Mouse (Mus musculus) kidney, adult 2 months (tissue): ENCODE results near the gene Icmt. TPM values are rescaled to one million over a fixed set of nuclear protein-coding genes. Genes with fewer than 3 reads are reported as not detected.

Experiments used
- DNase-seq: peaks from one replicate; pipeline ENCODE4 v3.0.0; 2021
- H3K27ac ChIP-seq: fragments of 200-500 bp; 2 replicates; pipeline ENCODE4 v1.5.1; 2012; ENCODE audit warnings: low read depth, low read length, control low read depth, inconsistent platforms; ENCODE audit not compliant: insufficient read depth
- H3K27me3 ChIP-seq: fragments of 200-500 bp; replicated peaks from 2 replicates; pipeline ENCODE4 v1.6.1; 2012; ENCODE audit warnings: mild to moderate bottlenecking, moderate library complexity, low read length, inconsistent platforms; ENCODE audit not compliant: control insufficient read depth, insufficient read depth
- H3K36me3 ChIP-seq: fragments of 200-500 bp; 2 replicates; pipeline ENCODE4 v1.6.1; 2012; ENCODE audit warnings: mild to moderate bottlenecking, moderate library complexity, low read length, inconsistent platforms; ENCODE audit not compliant: control insufficient read depth, insufficient read depth
- H3K4me1 ChIP-seq: fragments of 200-500 bp; 2 replicates; pipeline ENCODE4 v1.6.1; 2011; ENCODE audit warnings: low read length; ENCODE audit not compliant: control insufficient read depth, insufficient read depth
- H3K4me3 ChIP-seq: fragments of 200-500 bp; 2 replicates; pipeline ENCODE4 v1.5.1; 2011; ENCODE audit warnings: mild to moderate bottlenecking, low read depth, low read length, control low read depth; ENCODE audit not compliant: insufficient read depth
- CTCF ChIP-seq: fragments of 200-500 bp; conservative IDR thresholded peaks from 2 replicates; pipeline ENCODE4 v1.5.1; 2011; ENCODE audit warnings: low read depth, mild to moderate bottlenecking, control low read depth, low read length, moderate library complexity, mixed read lengths; ENCODE audit not compliant: insufficient read depth, insufficient read length
- POLR2A ChIP-seq: fragments of 200-500 bp; IDR thresholded peaks from one replicate; pipeline ENCODE4 v1.6.1; 2011; ENCODE audit warnings: low read depth, low read length, control low read depth
- WGBS: fragments of 180-500 bp; shearing (Covaris S2); methylation state at CpG from one replicate; pipeline ENCODE4 v1.1.7; 2018; 5-methylcytosine and 5-hydroxymethylcytosine counted together
- polyA plus RNA-seq: library from polyadenylated mRNA; depleted of rRNA; stranded (reverse); fragments of >200 nt; gene quantifications from 2 replicates; pipeline ENCODE4 v1.2.3, GENCODE M21; 2012

The Icmt gene
- polyA plus RNA-seq, 1 experiment = 31.2 TPM

- DNase-seq = no peak
- H3K27me3 ChIP-seq = no peaks in the 10 kb centered on the region
- peak overlapping the region; percentile 80 for H3K4me3 ChIP-seq
- 3% methylated on average over 11 of the region's 11 CpGs for WGBS
- TF ChIP-seq CTCF (no peak), POLR2A (no peak)
- H3K27ac ChIP-seq = no peak overlapping the region
- H3K36me3 ChIP-seq = no peaks in the 10 kb centered on the region; the same call in 1 of the 2 replicates
- H3K4me1 ChIP-seq = peaks cover 13% of the 10 kb centered on the region
Measured at GRCm38 (mm10) chr4:152326543-152326942, 29.5 kb downstream of the Icmt start.

- WGBS = 74% methylated on average over 6 of the region's 6 CpGs
- no peaks in the 10 kb centered on the region; the same call in 1 of the 2 replicates for H3K36me3 ChIP-seq
- DNase-seq = peak; percentile 30
Measured at GRCm38 (mm10) chr4:152328691-152329090, 31.7 kb downstream of the Icmt start.

GRCm38 (mm10) chr4:152332952-152333351 is 35.9 kb downstream of the Icmt start:
- Histone ChIP-seq H3K4me3 (no peak overlapping the region), H3K36me3 (no peaks in the 10 kb centered on the region; the same call in 1 of the 2 replicates), H3K4me1 (no peaks in the 10 kb centered on the region), H3K27ac (no peak overlapping the region), H3K27me3 (no peaks in the 10 kb centered on the region)
- TF ChIP-seq POLR2A (no peak), CTCF (peak; percentile 94; the same call in 1 of the 2 replicates)
- 21% methylated on average over 2 of the region's 2 CpGs for WGBS
- DNase-seq = peak; percentile 60

More at GRCm38 (mm10) chr4:152328691-152329090, 31.7 kb downstream of the Icmt start:
- Histone ChIP-seq H3K4me1 (peaks cover 13% of the 10 kb centered on the region), H3K27ac (no peak overlapping the region), H3K27me3 (no peaks in the 10 kb centered on the region), H3K4me3 (no peak overlapping the region)
- TF ChIP-seq POLR2A (no peak), CTCF (peak; percentile 46)

- H3K36me3 ChIP-seq = no peaks in the 10 kb centered on the region; the same call in 1 of the 2 replicates
- WGBS = 94% methylated on average over 12 of the region's 12 CpGs
Measured at GRCm38 (mm10) chr4:152333587-152333986, 36.6 kb downstream of the Icmt start.

GRCm38 (mm10) chr4:152337772-152338171 is 40.7 kb downstream of the Icmt start:
- Histone ChIP-seq H3K27ac (no peak overlapping the region), H3K27me3 (peaks cover 4% of the 10 kb centered on the region; the same call in 1 of the 2 replicates), H3K4me3 (no peak overlapping the region), H3K4me1 (no peaks in the 10 kb centered on the region), H3K36me3 (no peaks in the 10 kb centered on the region)
- no peak for DNase-seq
- TF ChIP-seq CTCF = no peak
- TF ChIP-seq POLR2A = no peak
- 29% methylated on average over 6 of the region's 6 CpGs for WGBS

More at GRCm38 (mm10) chr4:152333587-152333986, 36.6 kb downstream of the Icmt start:
- no peak for TF ChIP-seq POLR2A
- TF ChIP-seq CTCF = no peak
- DNase-seq = no peak
- Histone ChIP-seq H3K4me3 (no peak overlapping the region), H3K27ac (no peak overlapping the region), H3K4me1 (no peaks in the 10 kb centered on the region), H3K27me3 (0 out of 2 replicates have a peak, but pooled peaks cover 1% of the 10 kb centered on the region)

GRCm38 (mm10) chr4:152338419-152339292 is 41.6 kb downstream of the Icmt start, which contains the start of gene Chd5:
Gene Chd5, plus strand, starts transcription at chr4:152338651.
- H3K4me3 ChIP-seq = peak within 1 kb of the TSS; percentile 30; the same call in 1 of the 2 replicates

DNA sequence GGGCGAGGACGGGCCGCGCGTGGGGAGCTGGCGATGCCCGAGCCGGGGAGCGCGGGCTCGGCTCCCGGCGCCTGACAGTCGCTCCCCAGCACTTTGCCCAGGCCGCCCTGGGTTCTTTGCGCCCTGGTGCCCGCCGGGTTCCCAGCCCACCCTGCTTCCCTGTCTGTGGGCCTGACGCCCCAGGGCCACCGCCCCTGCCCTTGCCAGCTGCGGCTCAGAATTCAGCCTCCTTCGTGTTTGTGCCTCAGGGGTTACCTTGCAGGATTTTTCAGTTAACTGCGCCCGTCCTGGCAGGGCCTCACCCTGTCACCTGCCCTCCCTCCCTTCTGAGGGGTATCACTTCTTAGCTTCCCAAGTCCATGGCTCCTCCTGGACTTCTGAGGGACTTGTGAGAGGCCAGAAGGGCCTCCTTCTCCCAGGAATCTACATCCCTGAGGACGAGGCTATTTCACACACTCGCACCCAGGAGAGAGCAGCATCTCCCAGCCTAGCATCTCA is 42.3 kb downstream of the Icmt start:
- Histone ChIP-seq H3K4me1 (no peaks in the 10 kb centered on the region), H3K36me3 (no peaks in the 10 kb centered on the region), H3K27ac (no peak overlapping the region), H3K4me3 (peak overlapping the region; percentile 30; the same call in 1 of the 2 replicates), H3K27me3 (peaks cover 4% of the 10 kb centered on the region; the same call in 1 of the 2 replicates)
- TF ChIP-seq POLR2A = no peak
- TF ChIP-seq CTCF = no peak
- DNase-seq = no peak
- WGBS = 5% methylated on average over 25 of the region's 26 CpGs

More at GRCm38 (mm10) chr4:152338419-152339292, 41.6 kb downstream of the Icmt start, which contains the start of gene Chd5:
- 2% methylated on average over 115 of the region's 120 CpGs for WGBS
- Histone ChIP-seq H3K27me3 (peaks cover 4% of the 10 kb centered on the region; the same call in 1 of the 2 replicates), H3K36me3 (no peaks in the 10 kb centered on the region), H3K27ac (no peak within 1 kb of the TSS), H3K4me1 (no peaks in the 10 kb centered on the region)
- DNase-seq = no peak
- TF ChIP-seq CTCF = no peak
- no peak for TF ChIP-seq POLR2A
